Mouse (Mus musculus): ENCODE measurements at regions not wholly inside any gene's neighbourhood (a gene's known extent, or its start where the extent isn't known, plus 50 kb on each side); places are given as distances from the start of the nearest gene placed in this dataset.
A peak's percentile ranks its signal among the peaks of the same experiment; 100 is the strongest.

GRCm38 (mm10) chr14:113012320-113013244 is 301.8 kb upstream of the Tpm3-rs7 start:
- DNase-seq (ENCODE audit: low read depth, low spot score): peak; percentile 13

GRCm38 (mm10) chr14:113026194-113026593 is 288.2 kb upstream of the Tpm3-rs7 start:
- DNase-seq (ENCODE audit: low read depth, low spot score): no peak

Measured in forelimb bud, embryonic 11.5 days (tissue).